Mouse (Mus musculus): ENCODE measurements around the gene Khnyn.
A peak's percentile ranks its signal among the peaks of the same experiment; 100 is the strongest.

Khnyn gene

GRCm38 (mm10) chr14:55884713-55885113 lies at the start of gene Khnyn:
TSS of gene Khnyn (plus strand) at chr14:55884947.
- DNase-seq (ENCODE audit: low read depth in 2 of 2, low spot score in 2 of 2): peak; percentile 56 to 62

- no peak for DNase-seq (ENCODE audit: low read depth in 2 of 2, low spot score in 2 of 2)
Measured at GRCm38 (mm10) chr14:55838312-55838711, 46.4 kb upstream of the Khnyn start.

DNA sequence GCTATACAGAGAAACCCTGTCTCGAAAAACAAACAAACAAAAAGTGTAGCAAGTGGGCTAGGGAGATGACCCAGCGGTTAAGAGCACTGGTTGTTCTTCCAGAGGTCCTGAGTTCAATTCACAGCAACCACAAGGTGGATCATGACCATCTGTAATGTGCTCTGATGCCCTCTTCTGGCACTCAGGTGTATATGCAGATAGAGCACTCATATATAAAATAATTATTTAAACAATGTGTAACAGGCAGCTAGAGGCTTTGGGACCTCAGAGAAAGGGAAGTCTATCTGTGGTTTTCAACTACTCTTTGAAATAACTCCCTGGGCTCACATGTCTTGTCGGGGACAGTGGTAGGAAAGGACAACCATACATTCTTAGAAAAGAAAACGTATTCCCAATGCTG lies 46.0 kb upstream of the Khnyn start:
- no peak for DNase-seq (ENCODE audit: low read depth in 2 of 2, low spot score in 2 of 2)

GRCm38 (mm10) chr14:55840853-55841366 lies 43.8 kb upstream of the Khnyn start:
- DNase-seq (ENCODE audit: low read depth in 2 of 2, low spot score in 2 of 2): no peak

DNA sequence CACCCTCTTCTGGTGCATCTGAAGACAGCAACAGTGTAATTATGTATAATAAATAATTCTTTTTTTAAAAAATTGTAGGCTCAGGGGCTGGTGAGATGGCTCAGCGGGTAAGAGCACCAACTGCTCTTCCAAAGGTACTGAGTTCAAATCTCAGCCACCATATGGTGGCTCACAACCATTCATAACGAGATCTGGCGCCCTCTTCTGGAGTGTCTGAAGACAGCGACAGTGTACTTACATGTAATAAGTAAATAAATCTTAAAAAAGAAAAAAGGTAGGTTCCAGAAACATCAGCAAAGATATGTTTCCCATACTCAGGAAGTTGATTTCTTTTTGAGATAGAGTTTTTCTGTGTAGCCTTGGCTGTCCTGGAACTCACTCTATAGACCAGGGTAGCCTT lies 42.0 kb upstream of the Khnyn start:
- no peak for DNase-seq (ENCODE audit: low read depth in 2 of 2, low spot score in 2 of 2)

- no peak for DNase-seq (ENCODE audit: low read depth in 2 of 2, low spot score in 2 of 2)
Measured at GRCm38 (mm10) chr14:55845506-55846294, 39.0 kb upstream of the Khnyn start.

DNA sequence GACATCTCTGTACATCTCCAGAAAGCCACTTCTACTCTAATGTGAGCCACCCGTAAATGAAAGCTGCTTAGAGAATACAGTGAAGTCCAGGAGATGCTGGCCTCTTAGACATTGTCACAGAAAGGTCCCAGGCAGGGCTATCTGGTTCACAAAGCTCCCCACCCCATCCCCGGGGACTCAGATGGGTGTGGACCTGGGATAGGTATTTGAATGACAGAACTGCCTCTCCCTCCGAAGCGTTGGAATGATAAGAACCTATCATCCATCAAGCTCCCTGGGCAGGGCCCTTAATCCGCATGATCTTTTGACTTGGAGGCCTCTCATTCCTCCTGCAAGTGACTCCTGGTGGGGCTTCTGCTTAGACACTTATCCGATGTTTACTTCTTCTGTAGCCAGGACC lies 33.9 kb upstream of the Khnyn start:
- DNase-seq (ENCODE audit: low read depth in 2 of 2, low spot score in 2 of 2): no peak

DNA sequence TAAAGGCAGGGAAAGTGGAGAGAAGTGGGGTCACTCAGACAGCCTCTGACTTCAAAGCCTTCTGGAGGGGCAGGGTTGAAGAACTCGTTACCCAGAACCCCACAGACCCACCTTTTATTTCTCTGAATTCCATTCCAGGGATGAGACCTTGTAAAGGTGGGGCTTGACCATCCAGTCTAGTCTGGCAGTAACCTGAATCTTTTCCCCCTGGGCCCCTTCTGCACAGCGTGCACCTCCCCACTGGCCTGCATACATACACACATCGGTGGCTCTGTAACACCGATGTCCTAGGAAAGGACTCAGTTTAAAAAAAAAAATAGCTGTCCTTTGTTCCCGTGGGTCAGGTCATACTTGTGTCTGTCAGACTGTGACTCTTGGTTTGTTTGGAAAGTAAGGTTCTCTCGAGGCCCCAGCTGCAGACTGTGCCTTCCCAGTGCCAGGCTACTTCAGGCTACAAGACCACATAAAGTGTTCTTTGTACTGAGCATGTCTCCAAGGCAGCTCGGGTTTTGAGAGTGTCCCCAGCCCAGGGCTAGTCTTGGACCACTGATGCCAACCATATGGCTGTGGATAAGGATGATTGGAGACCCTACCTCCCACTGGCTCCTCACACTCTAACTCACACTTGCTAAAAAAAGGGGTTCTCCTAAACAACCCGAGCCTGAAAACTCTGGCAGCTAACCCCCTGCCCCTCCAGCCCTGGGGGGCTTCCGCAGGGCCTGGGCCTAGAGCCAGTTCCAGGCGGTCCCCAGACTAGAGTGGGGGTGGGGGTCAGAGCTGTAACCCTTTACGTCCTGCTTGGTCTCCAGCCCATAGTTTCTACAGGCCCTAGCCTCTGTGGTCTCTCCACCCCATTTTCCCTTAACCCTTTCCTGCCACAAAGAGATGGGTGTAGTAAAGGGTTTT lies 31.8 kb upstream of the Khnyn start:
- no peak for DNase-seq (ENCODE audit: low read depth in 2 of 2, low spot score in 2 of 2)

GRCm38 (mm10) chr14:55853621-55854285 lies 31.0 kb upstream of the Khnyn start, which contains the start of gene Nynrin:
TSS of gene Nynrin (plus strand) at chr14:55854010.
- no peak for DNase-seq (ENCODE audit: low read depth in 2 of 2, low spot score in 2 of 2)

DNA sequence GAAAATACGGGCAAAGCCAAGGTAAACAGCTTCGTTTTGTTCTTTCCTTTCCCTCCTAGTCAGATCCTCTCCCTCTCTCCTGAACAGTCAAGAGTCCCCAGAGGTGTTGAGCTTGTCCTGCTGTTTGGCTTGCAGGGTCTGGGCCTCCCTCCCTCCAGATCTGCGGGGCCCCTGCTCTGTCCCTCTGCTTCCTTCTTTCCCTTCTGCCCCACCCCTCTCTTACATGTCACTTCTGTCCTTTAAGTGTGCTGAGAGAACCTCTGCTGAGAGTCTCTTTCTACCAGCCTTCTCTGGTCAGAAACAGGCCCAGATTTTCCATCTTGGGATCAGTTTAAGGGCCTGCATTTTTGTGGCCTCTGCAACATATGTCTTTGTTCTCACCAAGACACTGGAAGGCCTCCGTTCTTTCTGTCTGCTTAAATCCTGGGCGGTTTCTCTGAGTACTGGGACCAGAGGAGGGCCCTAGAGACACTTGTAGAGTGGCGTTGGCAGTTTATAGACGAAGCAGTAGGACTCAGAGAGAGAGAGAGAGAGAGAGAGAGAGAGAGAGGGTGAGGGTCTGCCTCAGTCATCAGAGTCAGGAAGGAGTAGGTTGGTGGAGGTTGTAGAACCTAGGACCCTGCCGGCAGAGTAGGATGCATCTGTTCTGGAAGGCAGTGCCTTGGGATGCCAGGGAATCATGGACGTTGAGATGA lies 30.2 kb upstream of the Khnyn start:
- no peak for DNase-seq (ENCODE audit: low read depth in 2 of 2, low spot score in 2 of 2)

DNA sequence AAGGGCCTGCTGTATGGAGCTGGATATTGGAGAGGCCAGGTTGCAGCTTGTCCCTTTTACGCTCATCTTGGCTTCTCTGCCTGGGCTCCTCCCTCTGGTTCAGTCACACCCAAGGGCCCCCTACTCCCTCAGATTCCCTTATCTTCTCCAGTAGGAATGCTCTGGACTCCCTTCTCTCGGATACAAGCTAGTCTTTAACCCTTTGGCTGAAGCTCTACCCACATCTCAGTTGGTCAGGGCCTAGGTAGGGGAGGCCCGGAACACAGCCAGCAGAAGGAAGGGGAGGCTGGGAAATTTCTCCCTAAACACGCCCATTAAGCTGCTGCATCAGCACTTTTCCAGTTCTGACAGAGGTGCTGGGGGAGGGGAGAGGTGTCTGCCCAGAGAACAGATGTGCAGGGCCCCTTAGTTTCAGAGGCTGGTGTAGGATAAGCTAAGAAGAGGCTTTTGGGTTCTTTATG lies 29.6 kb upstream of the Khnyn start:
- DNase-seq (ENCODE audit: low read depth in 2 of 2, low spot score in 2 of 2): no peak

GRCm38 (mm10) chr14:55857588-55857987 lies 27.2 kb upstream of the Khnyn start:
- DNase-seq (ENCODE audit: low read depth in 2 of 2, low spot score in 2 of 2): no peak

- DNase-seq (ENCODE audit: low read depth in 2 of 2, low spot score in 2 of 2): no peak
Measured at GRCm38 (mm10) chr14:55862186-55862585, 22.6 kb upstream of the Khnyn start.

GRCm38 (mm10) chr14:55862970-55863369 lies 21.8 kb upstream of the Khnyn start:
- no peak for DNase-seq (ENCODE audit: low read depth in 2 of 2, low spot score in 2 of 2)

GRCm38 (mm10) chr14:55863773-55864172 lies 21.0 kb upstream of the Khnyn start:
- DNase-seq (ENCODE audit: low read depth in 2 of 2, low spot score in 2 of 2): peak; percentile 58 to 65

- no peak for DNase-seq (ENCODE audit: low read depth in 2 of 2, low spot score in 2 of 2)
Measured at GRCm38 (mm10) chr14:55866962-55867361, 17.8 kb upstream of the Khnyn start.

- no peak for DNase-seq (ENCODE audit: low read depth in 2 of 2, low spot score in 2 of 2)
Measured at GRCm38 (mm10) chr14:55868230-55869026, 16.3 kb upstream of the Khnyn start.

GRCm38 (mm10) chr14:55869538-55869937 lies 15.2 kb upstream of the Khnyn start:
- DNase-seq (ENCODE audit: low read depth in 2 of 2, low spot score in 2 of 2): no peak

DNA sequence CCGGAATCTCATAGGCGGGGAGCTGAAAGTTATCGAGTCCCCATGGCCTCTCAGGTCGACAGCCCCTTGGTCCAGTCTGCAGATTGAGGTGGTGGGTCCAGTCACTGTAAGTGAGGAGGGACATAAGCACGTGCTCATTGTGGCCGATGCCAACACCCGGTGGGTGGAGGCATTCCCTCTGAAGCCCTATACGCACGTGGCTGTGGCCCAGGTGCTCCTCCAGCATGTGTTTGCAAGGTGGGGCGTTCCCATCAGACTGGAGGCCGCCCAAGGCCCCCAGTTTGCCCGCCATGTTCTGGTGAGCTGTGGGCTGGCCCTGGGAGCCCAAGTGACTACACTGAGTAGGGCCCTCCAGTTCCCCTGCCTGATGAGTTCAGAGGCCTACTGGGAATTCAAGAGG lies 12.7 kb upstream of the Khnyn start:
- DNase-seq (ENCODE audit: low read depth in 2 of 2, low spot score in 2 of 2): no peak

GRCm38 (mm10) chr14:55872551-55872950 lies 12.2 kb upstream of the Khnyn start:
- DNase-seq (ENCODE audit: low read depth in 2 of 2, low spot score in 2 of 2): no peak
